Mouse (Mus musculus) right cerebral cortex, postnatal 10 days (tissue): Measurements from ENCODE around the gene Ugt1a6b.
"Not testable (repeated sequence)": the region's sequence is repeated elsewhere in the genome, so short reads cannot be mapped to it uniquely, and the experiment has no call there.

Source experiments
- DNase-seq, 2 experiments: peaks; one replicate each; pipeline ENCODE4 v3.0.0; 2021; ENCODE audit warnings: low spot score in 2 of 2

The Ugt1a6b gene

DNA sequence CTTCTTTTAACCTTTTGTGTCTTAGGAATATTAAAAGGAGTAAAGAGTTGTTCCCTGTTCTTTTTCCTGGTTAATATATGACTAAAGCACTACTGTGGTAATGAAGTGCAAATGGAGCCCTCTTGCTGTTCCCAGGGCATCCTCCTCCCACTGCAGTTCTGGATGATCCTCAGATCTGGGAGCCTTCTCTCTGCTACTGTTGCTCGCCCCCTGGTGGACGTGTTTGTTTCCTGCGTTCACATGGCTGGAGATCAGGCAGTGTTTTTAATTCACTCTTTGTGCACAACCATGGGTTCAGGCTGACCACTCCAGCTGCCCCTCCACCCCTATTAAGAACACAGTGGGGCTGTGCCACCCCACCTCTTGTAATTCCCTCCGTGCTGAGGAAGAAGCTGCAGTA lies 17.5 kb downstream of the Ugt1a6b start:
- DNase-seq: not testable (repeated sequence)

DNA sequence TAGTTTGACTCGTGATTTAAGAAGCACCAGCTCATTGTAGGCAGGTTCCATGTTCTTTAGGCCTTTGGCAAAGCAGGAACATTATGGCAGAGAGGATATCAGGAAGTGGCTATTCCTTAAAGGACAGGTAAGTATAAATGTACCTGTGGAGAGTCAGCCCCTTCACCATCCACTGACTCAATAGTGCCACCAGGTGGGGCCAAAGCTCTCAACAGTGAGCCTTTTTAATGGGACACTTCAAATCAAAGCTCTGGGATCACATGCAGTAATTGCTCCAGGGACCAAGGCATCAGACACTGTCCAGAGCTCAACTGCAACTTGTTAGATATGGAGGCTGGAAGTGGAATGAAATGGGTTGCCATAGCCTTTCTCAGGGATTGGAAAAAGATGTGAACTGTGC lies 18.5 kb downstream of the Ugt1a6b start:
- not testable (repeated sequence) for DNase-seq

DNA sequence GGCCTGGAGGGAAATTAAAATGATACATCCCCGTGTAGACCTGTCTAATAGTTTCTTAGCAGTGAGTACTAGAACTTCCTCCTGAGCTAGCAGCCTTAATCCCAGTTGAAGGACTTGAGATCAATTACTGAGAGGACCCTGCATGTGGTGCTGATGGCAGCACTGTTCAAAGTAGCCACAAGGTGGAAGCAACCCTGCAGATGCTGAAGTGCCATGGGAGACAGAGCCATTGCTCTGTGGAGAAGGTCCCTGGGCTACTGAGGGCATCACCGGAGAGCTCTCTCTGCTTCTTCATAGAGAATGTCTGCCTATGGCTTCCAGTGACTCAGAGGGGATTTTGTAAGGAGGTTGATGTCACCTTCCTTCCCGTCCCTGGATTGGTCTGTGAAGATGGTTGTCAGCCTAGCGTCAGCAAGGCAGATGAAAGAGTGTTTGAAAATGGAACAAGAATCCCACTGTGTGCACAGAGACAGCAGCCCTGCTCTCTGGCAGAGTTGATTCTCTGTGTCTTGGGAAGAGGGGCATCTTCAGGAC lies 22.8 kb downstream of the Ugt1a6b start:
- DNase-seq: not testable (repeated sequence)

DNA sequence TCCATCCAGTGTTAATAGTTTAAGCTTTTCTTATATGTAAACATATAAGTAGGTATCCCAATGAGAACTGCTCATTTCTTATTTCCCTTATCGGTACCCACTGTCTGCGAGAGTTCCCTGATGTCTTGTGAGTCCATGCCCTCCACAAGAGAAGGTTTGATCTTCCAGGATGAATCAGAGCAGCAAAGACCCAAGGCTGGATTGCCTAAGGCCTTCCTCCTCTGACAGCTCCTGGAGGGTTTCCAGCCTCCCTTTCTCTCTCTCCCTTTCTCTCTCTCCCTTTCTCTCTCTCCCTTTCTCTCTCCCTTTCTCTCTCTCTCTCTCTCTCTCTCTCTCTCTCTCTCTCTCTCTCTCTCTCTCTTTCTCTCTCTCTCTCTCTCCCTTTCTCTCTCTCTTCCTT lies 26.0 kb downstream of the Ugt1a6b start:
- DNase-seq: not testable (repeated sequence)

DNA sequence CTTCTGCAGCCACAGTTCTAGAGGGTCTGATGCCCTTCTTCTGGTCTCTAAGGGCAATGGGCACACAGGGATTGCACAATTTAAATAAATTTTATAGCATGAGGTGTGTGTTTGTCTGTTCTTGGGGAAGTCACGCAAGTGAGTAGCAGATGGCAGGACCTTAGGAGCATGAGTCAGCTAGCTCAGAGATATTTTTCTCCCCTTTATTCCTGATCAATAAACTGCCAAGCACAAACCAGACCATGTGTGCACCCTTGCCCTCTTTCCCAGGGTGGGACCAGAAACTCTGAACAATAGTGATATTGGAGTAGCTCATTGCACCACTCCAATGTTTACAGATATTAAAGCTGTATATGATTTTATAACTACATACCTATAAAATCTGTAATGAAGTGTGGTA lies 27.2 kb downstream of the Ugt1a6b start:
- DNase-seq: not testable (repeated sequence)

DNA sequence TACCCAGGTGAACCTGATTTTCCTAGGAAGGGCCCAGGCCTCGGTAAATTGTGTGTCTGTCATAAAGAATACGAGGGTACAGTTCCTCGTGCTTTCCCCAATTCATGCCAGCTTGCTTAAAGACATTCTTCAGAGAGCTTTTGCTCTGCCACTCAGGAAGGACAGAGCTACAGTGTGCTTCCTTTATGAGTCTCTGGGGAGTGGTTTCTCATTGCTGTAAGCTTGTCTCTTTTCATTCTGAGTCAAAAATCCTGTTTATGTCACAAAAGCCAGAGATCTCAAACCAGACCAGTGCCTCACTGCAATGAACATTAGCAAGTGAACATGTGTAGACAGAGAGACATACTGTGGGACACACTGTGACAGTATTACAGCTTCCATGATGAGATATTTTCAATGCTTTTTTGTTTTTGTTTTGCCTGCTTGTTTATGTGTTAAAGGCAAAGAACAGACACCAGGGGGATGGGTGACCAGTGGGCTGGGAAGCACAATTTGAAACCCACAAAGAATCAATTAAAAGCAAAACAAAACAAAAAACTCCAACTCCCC lies 30.9 kb downstream of the Ugt1a6b start:
- DNase-seq: no peak

DNA sequence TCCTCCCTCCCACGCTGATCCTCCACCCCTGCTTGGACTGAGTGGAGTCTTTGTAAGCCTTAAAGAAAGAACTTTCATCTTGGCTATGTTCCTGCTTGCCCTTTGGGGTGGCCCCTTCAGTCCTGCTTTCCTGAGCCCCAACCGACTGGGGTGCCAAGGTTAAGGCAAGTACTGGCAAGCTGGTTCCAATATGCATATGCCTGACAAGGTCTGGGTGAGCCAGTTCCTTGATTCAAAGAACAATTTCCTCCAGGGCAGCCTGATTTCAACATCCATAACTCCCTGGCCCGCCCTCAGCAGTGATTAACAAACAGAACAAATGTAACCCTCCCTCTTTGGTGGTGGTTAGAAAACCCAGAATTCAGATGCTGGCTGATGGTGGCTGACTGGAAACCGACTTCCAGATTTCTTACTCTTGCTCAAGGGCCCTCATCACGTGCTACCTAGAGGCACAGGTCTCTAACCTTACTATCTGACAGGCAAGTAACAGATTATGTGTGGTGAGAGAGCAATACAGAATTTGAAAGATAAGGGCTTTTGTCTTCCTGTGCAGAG lies 31.5 kb downstream of the Ugt1a6b start, which contains the start of gene Ugt1a6a:
Gene Ugt1a6a, plus strand, starts transcription at position 353 of the 555 bp plus-strand sequence.
- DNase-seq: peak in 1 of 2 experiments; percentile 28

DNA sequence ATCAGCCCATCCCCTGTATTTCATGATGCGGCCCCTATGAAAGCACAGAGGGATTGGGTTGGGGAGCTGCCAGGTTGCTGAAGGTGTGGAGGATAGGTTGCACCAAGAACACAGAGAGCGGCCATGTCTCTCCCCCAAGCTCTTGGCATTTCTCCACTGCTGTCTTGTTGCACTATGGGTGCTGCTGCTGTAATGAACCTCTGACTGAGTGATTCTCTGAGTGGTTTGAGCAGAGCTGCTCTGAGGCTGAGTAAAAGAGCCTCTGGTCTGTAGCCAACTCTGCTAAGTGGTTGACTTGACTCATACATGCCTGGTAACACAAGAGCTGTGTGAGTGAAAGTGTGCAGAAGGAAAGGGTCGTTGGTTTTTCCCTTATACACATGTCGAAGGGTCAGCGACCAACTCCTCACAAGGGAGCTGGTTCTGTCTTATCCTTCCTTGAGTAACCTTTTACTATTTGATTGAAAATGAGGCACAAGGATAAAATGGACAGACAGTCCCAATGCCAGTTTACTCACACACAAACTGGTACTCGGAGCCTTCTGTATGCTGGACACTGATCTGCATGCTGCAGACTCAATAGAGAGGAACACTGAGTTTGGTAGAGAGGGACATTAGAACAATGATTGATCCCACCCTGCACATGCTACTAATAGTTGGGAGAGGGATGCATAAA lies 32.3 kb downstream of the Ugt1a6b start:
- not testable (repeated sequence) for DNase-seq

DNA sequence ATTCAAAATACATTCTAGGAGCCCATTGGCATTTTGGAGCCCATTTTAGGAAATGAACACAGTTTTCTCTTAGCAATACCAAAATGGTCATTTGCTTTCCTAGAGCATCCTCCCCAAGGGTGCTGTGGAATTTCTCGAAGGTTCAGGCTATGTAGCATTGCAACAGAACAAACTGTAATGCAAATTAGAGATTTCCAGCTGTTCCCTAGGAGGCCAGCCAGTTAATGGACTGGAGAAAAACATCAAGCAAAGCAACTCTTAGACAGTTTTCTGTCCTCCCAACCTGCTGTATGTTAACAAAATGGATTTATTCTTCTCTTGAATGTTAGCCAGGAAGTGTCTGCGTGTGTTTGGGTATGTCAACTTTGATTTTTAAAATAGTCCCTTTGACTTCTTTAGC lies 33.6 kb downstream of the Ugt1a6b start:
- DNase-seq: no peak

DNA sequence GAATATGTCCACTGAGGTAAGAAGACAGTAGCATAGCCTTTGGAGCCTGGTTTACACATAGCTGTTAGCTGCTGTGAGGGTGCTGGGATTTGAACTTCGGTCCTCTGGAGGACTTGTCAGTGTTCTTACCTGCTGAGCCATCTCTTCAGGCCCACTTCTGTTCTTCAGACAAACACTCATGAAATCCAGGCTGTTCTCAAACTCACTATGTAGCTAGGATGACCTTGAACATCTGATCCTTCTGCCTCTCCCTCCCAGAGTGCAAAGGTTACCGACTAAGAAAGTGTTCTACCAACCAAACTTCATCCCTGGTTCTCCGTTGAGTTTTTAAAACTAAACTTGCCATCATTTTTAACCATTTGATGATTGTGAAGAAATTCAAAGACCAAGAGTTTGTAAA lies 34.2 kb downstream of the Ugt1a6b start:
- no peak for DNase-seq

DNA sequence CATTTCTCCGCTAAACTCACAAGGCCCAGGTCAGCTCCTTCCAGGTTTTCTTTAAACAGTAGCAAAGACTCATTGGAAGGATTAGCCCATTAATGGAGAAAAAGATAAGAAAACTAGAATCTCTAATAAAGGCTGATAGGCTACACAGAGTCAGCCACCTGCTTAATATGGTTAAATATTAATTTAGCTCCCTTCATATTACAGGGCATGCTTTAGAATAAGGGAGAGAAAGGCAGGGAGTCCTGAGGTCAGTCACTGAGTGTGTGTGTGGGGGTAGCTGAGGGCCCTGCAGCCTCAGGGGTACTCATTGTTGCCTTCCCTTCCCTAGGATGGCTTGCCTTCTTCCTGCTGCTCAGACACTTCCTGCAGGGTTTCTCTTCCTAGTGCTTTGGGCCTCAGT lies 35.1 kb downstream of the Ugt1a6b start:
- DNase-seq: no peak

DNA sequence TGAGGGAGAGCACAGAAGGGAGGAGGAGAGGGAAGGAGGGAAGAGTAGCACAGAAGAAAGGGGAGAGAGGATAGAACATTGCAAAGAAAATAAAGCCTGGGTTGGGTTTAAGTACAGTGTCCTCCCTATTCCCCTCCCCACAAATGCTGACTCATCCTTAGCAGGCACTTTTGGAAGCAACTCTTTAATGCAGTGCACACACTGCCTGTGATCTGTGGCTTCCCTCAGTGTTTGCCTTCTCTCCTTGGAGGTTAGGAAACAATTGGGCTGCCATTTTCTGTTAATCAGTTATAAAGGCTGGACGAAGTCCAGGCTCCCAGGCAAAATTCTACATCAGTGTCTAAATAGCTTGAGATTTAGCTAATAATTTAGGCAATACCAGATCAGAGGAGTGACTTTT lies 37.4 kb downstream of the Ugt1a6b start:
- not testable (repeated sequence) for DNase-seq

DNA sequence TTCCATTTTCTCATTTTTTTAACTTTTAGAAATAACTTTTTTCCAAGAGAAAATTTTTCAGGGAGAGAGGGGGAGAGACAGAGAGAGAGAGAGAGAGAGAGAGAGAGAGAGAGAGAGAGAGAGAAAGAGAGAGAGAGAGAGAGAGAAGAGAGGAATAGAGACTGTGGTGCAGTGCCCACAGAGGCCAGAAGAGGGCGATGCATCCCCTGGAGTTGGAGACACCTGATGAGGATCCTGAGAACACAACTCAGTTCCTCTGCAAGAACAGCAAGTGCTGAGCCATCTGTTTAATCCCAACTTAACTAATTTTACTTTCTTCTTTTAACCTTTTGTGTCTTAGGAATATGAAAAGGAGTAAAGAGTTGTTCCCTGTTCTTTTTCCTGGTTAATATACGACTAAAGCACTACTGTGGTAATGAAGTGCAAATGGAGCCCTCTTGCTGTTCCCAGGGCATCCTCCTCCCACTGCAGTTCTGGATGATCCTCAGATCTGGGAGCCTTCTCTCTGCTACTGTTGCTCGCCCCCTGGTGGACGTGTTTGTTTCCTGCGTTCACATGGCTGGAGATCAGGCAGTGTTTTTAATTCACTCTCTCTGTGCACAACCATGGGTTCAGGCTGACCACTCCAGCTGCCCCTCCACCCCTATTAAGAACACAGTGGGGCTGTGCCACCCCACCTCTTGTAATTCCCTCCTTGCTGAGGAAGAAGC lies 41.1 kb downstream of the Ugt1a6b start:
- peak; percentile 33 to 51 for DNase-seq

DNA sequence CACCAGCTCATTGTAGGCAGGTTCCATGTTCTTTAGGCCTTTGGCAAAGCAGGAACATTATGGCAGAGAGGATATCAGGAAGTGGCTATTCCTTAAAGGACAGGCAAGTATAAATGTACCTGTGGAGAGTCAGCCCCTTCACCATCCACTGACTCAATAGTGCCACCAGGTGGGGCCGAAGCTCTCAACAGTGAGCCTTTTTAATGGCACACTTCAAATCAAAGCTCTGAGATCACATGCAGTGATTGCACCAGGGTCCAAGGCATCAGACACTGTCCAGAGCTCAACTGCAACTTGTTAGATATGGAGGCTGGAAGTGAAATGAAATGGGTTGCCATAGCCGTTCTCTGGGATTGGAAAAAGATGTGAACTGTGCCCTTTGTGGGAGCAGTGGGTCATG lies 42.2 kb downstream of the Ugt1a6b start:
- not testable (repeated sequence) for DNase-seq

DNA sequence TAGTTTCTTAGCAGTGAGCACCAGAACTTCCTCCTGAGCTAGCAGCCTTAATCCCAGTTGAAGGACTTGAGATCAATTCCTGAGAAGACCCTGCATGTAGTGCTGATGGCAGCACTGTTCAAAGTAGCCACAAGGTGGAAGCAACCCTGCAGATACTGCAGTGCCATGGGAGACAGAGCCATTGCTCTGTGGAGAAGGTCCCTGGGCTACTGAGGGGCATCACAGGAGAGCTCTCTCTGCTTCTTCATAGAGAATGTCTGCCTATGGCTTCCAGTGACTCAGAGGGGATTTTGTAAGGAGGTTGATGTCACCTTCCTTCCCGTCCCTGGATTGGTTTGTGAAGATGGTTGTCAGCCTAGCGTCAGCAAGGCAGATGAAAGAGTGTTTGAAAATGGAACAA lies 47.1 kb downstream of the Ugt1a6b start:
- peak in 1 of 2 experiments; percentile 31 for DNase-seq

DNA sequence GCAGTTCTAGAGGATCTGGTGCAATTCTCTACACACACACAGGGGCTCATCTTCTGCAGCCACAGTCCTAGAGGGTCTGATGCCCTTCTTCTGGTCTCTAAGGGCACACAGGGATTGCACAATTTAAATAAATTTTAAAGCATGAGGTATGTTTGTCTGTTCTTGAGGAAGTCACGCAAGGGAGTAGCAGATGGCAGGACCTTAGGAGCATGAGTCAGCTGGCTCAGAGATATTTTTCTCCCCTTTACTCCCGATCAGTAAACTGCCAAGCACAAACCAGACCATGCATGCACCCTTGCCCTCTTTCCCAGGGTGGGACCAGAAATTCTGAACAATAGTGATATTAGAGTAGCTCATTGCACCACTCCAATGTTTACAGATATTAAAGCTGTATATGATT lies 55.4 kb downstream of the Ugt1a6b start:
- no peak for DNase-seq

DNA sequence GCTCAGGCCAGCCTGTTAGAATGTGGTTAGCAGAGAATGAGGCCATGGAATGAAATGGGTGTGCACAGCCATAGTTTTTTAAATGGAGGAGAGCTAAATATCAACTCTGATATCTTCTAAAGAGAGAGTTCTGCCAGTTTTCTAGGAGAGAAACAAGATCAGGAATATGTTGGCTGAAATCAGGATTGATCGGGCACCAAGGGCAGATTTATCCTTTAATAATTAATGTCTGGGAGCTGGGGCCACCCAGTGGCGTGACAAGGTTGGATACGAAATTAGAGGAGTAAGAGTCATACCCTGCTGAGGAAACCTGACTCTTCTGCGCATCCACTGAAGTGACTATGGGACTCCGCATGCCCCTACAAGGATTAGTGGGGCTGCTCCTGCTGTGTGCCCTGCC lies 62.7 kb downstream of the Ugt1a6b start, which contains the start of gene Ugt1a5:
Gene Ugt1a5, plus strand, starts transcription at position 302 of the 400 bp plus-strand sequence.
- DNase-seq: no peak

DNA sequence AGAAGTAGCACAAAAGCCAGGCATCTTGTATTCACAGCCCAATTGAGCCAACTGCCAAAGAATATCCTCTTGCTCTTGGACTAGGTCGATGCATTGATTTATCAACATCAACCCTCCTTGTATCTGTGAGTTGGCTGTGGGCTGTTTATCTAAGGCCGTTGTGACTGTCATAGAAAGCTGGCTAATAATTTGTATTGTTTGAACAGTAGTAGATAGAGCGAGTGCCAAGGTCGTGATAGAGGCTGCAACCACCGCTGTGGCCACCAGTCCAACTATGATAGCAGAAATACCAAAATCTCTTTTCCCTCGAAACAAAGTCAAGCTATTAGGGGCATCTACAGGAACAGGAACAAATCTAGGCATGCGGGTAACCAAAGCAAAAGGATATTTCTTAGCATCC lies 69.1 kb downstream of the Ugt1a6b start:
- DNase-seq: not testable (repeated sequence)

DNA sequence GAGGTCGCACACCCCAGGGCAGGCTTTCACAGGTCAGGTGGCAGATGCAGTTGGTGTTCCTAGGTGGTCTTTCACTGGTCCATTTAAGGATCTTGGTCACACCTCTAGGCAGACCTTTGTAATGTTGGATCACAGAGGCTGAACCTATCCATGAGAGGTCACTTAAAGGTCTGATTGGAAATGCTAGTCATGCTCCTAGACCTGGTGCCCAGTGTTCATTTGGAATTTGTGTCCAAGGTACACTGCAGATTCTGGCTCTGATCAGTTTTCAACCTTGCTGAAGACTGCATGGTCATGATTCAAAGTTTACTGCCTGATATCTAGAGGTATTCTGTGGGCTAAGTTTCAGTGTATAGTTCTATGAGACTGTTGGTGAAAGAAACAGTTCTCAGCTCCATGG lies 76.6 kb downstream of the Ugt1a6b start:
- no peak for DNase-seq

DNA sequence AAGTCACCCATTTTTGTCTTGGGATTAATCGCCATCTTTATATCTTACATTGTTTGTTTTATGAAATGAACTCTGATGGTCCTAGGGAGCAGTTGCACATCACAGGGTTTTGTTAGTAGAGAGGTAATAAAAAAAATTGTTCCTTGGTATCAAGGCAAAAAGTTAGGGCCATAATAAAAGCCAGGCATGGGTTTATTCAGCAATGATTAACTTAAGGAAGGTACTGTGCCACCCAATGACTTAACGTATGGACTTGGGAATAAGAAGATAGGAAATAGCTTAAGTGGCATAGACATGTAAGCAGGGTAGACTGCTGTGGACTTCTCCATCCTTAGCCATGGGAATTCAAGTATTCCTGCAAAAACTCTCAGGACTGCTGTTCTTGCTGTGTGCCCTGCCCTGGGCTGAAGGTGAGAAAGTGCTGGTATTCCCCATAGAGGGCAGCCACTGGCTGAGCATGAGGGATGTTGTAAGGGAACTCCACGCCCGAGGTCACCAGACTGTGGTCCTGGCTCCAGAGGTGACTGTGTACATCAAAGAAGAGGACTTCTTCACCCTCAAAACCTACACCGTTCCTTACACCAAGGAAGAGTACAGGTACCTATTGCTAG lies 83.4 kb downstream of the Ugt1a6b start:
- DNase-seq: no peak

DNA sequence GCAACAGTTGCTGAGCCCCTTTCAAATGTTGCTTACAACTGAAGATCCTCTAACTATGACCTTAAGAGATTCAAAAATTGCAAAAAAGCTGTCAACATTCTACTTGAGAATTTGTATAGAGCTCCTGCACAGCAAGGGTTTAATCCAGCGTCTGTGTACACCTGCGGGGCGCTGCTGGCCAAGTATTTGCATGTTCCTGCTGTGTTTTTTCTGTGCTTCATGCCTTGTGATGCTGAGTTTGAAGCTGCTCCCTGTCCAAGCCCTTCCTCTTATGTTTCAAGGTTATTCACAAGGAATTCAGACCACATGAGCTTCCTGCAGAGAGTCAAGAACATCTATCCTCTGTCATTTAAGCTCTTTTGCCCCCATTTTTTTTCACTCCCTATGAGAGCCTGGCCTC lies 89.1 kb downstream of the Ugt1a6b start:
- no peak for DNase-seq

DNA sequence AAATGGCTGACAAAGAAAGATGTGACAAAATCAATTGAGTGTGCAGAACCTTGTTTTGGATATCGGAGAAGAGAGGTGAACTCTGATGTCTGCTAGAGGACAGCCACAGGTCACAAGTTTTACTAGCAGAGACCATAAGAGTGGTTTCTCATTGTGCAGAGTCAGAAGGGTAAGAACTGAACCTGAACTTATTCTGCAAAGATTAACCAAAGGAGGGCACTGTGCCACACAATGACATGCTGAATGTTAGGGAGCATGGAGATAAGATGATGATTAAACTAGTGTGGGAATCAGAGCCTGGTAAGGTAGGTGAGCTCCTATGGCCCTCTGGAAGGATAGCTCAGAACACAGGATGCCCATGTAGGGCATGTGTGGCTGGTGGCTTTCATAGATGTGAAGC lies 92.6 kb downstream of the Ugt1a6b start:
- DNase-seq: no peak
